Mouse (Mus musculus) limb, embryonic 15.5 days (tissue): Measurements from ENCODE around the gene Cep19. TPM values are rescaled to one million over a fixed set of nuclear protein-coding genes. Genes with fewer than 3 reads are reported as not detected.

ENCODE experiments used
- ATAC-seq: fragments of 200-750 bp; cut with Nextera tagmentation; 2 replicates; pipeline ENCODE4 v1.8.0; 2017; ENCODE audit warnings: low read depth, moderate TSS enrichment; ENCODE audit not compliant: insufficient number of reproducible peaks, low FRiP score, low TSS enrichment
- H3K27ac ChIP-seq: fragments of 300-500 bp; sonication (generic); 2 replicates; pipeline ENCODE4 v1.5.1; 2015; ENCODE audit warnings: moderate library complexity, mild to moderate bottlenecking, inconsistent platforms
- H3K27me3 ChIP-seq: fragments of 300-500 bp; sonication (generic); 2 replicates; pipeline ENCODE4 v1.6.1; 2015; ENCODE audit warnings: inconsistent platforms
- H3K36me3 ChIP-seq: fragments of 300-500 bp; sonication (generic); 2 replicates; pipeline ENCODE4 v1.6.1; 2015; ENCODE audit warnings: inconsistent platforms
- H3K4me1 ChIP-seq: fragments of 300-500 bp; sonication (generic); 2 replicates; pipeline ENCODE4 v1.6.1; 2015; ENCODE audit warnings: inconsistent platforms
- H3K4me2 ChIP-seq: fragments of 300-500 bp; sonication (generic); 2 replicates; pipeline ENCODE4 v1.6.1; 2015; ENCODE audit warnings: mild to moderate bottlenecking, inconsistent platforms
- H3K4me3 ChIP-seq: fragments of 300-500 bp; sonication (generic); 2 replicates; pipeline ENCODE4 v1.5.1; 2015; ENCODE audit warnings: mild to moderate bottlenecking, inconsistent platforms
- H3K9ac ChIP-seq: fragments of 300-500 bp; sonication (generic); 2 replicates; pipeline ENCODE4 v1.6.1; 2015; ENCODE audit warnings: inconsistent platforms
- H3K9me3 ChIP-seq: fragments of 300-500 bp; sonication (generic); 2 replicates; pipeline ENCODE4 v1.6.1; 2016; ENCODE audit warnings: inconsistent platforms
- WGBS: fragments of 180-500 bp; shearing (Covaris S2); methylation state at CpG from one replicate; pipeline ENCODE4 v1.1.7; 2015; 5-methylcytosine and 5-hydroxymethylcytosine counted together
- polyA plus RNA-seq: library from polyadenylated mRNA; unstranded; fragments of >200 nt; fragmentation: Nextera tagmentation; extraction: Ambion mirVana; gene quantifications from 2 replicates; pipeline ENCODE4 v1.2.1, GENCODE M21; 2015

The Cep19 gene
- polyA plus RNA-seq, 1 experiment from 2014 or later = 25.5 TPM

GRCm38 (mm10) chr16:32129449-32130189 is 30.0 kb downstream of the Cep19 start:
- no peaks in the 10 kb centered on the region for H3K27me3 ChIP-seq
- H3K36me3 ChIP-seq = no peaks in the 10 kb centered on the region
- H3K9ac ChIP-seq = no peak overlapping the region
- WGBS = 72% methylated on average over 20 of the region's 20 CpGs
- no peak for ATAC-seq
- no peaks in the 10 kb centered on the region for H3K4me1 ChIP-seq
- no peak overlapping the region for H3K4me3 ChIP-seq
- no peaks in the 10 kb centered on the region for H3K9me3 ChIP-seq
- H3K4me2 ChIP-seq = no peak overlapping the region
- H3K27ac ChIP-seq = no peak overlapping the region

- Histone ChIP-seq H3K27me3 (no peaks in the 10 kb centered on the region), H3K4me3 (no peak overlapping the region), H3K4me2 (no peak overlapping the region), H3K4me1 (no peaks in the 10 kb centered on the region), H3K9me3 (no peaks in the 10 kb centered on the region), H3K9ac (no peak overlapping the region), H3K36me3 (no peaks in the 10 kb centered on the region), H3K27ac (no peak overlapping the region)
- no peak; the same call in 1 of the 2 replicates for ATAC-seq
- WGBS = 68% methylated on average over 16 of the region's 16 CpGs
Observed at GRCm38 (mm10) chr16:32130190-32130826, 30.7 kb downstream of the Cep19 start.

GRCm38 (mm10) chr16:32133148-32133547 is 33.5 kb downstream of the Cep19 start:
- Histone ChIP-seq H3K27ac (no peak overlapping the region), H3K36me3 (no peaks in the 10 kb centered on the region), H3K4me3 (no peak overlapping the region), H3K9ac (no peak overlapping the region), H3K4me1 (no peaks in the 10 kb centered on the region), H3K27me3 (no peaks in the 10 kb centered on the region), H3K4me2 (no peak overlapping the region), H3K9me3 (no peaks in the 10 kb centered on the region)
- WGBS = 83% methylated on average over 3 of the region's 3 CpGs
- ATAC-seq = no peak

GRCm38 (mm10) chr16:32135842-32136357 is 36.3 kb downstream of the Cep19 start:
- no peaks in the 10 kb centered on the region for H3K27me3 ChIP-seq
- no peak overlapping the region for H3K4me3 ChIP-seq
- H3K4me1 ChIP-seq = no peaks in the 10 kb centered on the region
- H3K27ac ChIP-seq = no peak overlapping the region
- no peaks in the 10 kb centered on the region for H3K9me3 ChIP-seq
- no peaks in the 10 kb centered on the region for H3K36me3 ChIP-seq
- H3K4me2 ChIP-seq = no peak overlapping the region
- no peak overlapping the region for H3K9ac ChIP-seq
- no peak for ATAC-seq
- WGBS = 81% methylated on average over 7 of the region's 7 CpGs

- Histone ChIP-seq H3K4me2 (no peak overlapping the region), H3K9ac (no peak overlapping the region), H3K4me1 (peaks cover 6% of the 10 kb centered on the region; the same call in 1 of the 2 replicates), H3K36me3 (peaks cover 6% of the 10 kb centered on the region), H3K27ac (no peak overlapping the region), H3K9me3 (no peaks in the 10 kb centered on the region), H3K4me3 (no peak overlapping the region), H3K27me3 (no peaks in the 10 kb centered on the region)
- ATAC-seq = no peak
- 96% methylated on average over 1 of the region's 1 CpGs for WGBS
Observed at GRCm38 (mm10) chr16:32138954-32139353, 39.4 kb downstream of the Cep19 start.

- no peak overlapping the region for H3K27ac ChIP-seq
- H3K4me2 ChIP-seq = no peak overlapping the region
- H3K4me3 ChIP-seq = no peak overlapping the region
- no peak for ATAC-seq
- H3K9me3 ChIP-seq = no peaks in the 10 kb centered on the region
- H3K27me3 ChIP-seq = no peaks in the 10 kb centered on the region
- H3K9ac ChIP-seq = no peak overlapping the region
- peaks cover 6% of the 10 kb centered on the region; the same call in 1 of the 2 replicates for H3K4me1 ChIP-seq
- peaks cover 12% of the 10 kb centered on the region for H3K36me3 ChIP-seq
- WGBS = 90% methylated on average over 15 of the region's 15 CpGs
Observed at GRCm38 (mm10) chr16:32143766-32144165, 44.2 kb downstream of the Cep19 start.

GRCm38 (mm10) chr16:32144592-32144991 is 45.0 kb downstream of the Cep19 start:
- no peak for ATAC-seq
- Histone ChIP-seq H3K27ac (no peak overlapping the region), H3K4me3 (no peak overlapping the region), H3K36me3 (peaks cover 12% of the 10 kb centered on the region), H3K9ac (no peak overlapping the region), H3K27me3 (no peaks in the 10 kb centered on the region), H3K4me2 (no peak overlapping the region), H3K9me3 (no peaks in the 10 kb centered on the region), H3K4me1 (peaks cover 6% of the 10 kb centered on the region; the same call in 1 of the 2 replicates)
- WGBS = 90% methylated on average over 17 of the region's 17 CpGs

GRCm38 (mm10) chr16:32147589-32148207 is 48.1 kb downstream of the Cep19 start:
- H3K9ac ChIP-seq = no peak overlapping the region
- no peak overlapping the region for H3K4me3 ChIP-seq
- H3K4me2 ChIP-seq = no peak overlapping the region
- no peak for ATAC-seq
- no peak overlapping the region for H3K27ac ChIP-seq
- no peaks in the 10 kb centered on the region for H3K4me1 ChIP-seq
- H3K27me3 ChIP-seq = no peaks in the 10 kb centered on the region
- H3K9me3 ChIP-seq = no peaks in the 10 kb centered on the region
- WGBS = 66% methylated on average over 12 of the region's 13 CpGs
- H3K36me3 ChIP-seq = peaks cover 12% of the 10 kb centered on the region

GRCm38 (mm10) chr16:32153976-32154375 is 54.4 kb downstream of the Cep19 start:
- Histone ChIP-seq H3K36me3 (no peaks in the 10 kb centered on the region), H3K9me3 (no peaks in the 10 kb centered on the region), H3K4me2 (no peak overlapping the region), H3K27ac (no peak overlapping the region), H3K27me3 (no peaks in the 10 kb centered on the region), H3K4me1 (no peaks in the 10 kb centered on the region), H3K9ac (no peak overlapping the region), H3K4me3 (no peak overlapping the region)
- ATAC-seq = no peak
- WGBS = 70% methylated on average over 1 of the region's 1 CpGs

GRCm38 (mm10) chr16:32154437-32154836 is 54.8 kb downstream of the Cep19 start:
- Histone ChIP-seq H3K9ac (no peak overlapping the region), H3K36me3 (no peaks in the 10 kb centered on the region)
- 62% methylated on average over 13 of the region's 13 CpGs for WGBS

GRCm38 (mm10) chr16:32156719-32157118 is 57.1 kb downstream of the Cep19 start:
- WGBS = 41% methylated on average over 3 of the region's 3 CpGs
- Histone ChIP-seq H3K4me2 (no peak overlapping the region), H3K4me1 (no peaks in the 10 kb centered on the region), H3K27me3 (no peaks in the 10 kb centered on the region), H3K9ac (no peak overlapping the region), H3K4me3 (no peak overlapping the region), H3K27ac (no peak overlapping the region), H3K36me3 (no peaks in the 10 kb centered on the region), H3K9me3 (no peaks in the 10 kb centered on the region)
- ATAC-seq = no peak

More at GRCm38 (mm10) chr16:32154437-32154836, 54.8 kb downstream of the Cep19 start:
- no peak overlapping the region for H3K4me2 ChIP-seq
- H3K27me3 ChIP-seq = no peaks in the 10 kb centered on the region
- no peak overlapping the region for H3K27ac ChIP-seq
- H3K9me3 ChIP-seq = no peaks in the 10 kb centered on the region
- no peaks in the 10 kb centered on the region for H3K4me1 ChIP-seq
- no peak for ATAC-seq
- H3K4me3 ChIP-seq = no peak overlapping the region

GRCm38 (mm10) chr16:32157369-32157768 is 57.8 kb downstream of the Cep19 start:
- no peak for ATAC-seq
- no peaks in the 10 kb centered on the region for H3K9me3 ChIP-seq
- no peak overlapping the region for H3K4me3 ChIP-seq
- H3K36me3 ChIP-seq = no peaks in the 10 kb centered on the region
- H3K9ac ChIP-seq = no peak overlapping the region
- H3K27ac ChIP-seq = no peak overlapping the region
- no peak overlapping the region for H3K4me2 ChIP-seq
- no peaks in the 10 kb centered on the region for H3K27me3 ChIP-seq
- WGBS = 79% methylated on average over 2 of the region's 2 CpGs
- no peaks in the 10 kb centered on the region for H3K4me1 ChIP-seq
